ENCODE assay signal across 8 mouse cellular contexts in the genomic region with DNA sequence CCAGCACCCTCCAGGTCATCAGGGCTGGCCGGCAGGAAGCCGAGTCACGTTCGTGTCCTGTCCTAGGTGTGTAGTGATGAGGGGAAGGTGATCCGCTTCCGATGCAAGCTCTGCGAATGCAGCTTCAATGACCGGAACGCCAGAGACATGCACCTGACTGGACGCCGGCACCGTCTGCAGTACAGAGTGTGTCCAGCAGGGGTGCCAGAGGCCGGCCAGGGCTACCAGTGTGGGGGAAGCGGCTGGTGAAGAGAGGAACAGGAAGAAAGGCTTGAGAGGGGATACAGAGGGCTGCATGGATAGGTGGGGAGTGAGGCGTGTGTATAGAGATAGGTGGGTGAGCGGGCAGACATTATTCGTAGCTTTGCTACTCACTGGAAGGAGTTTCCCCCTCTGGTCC. TPM values are rescaled to one million over a fixed set of nuclear protein-coding genes. Genes with fewer than 3 reads are reported as not detected.
DNase-seq lines count a peak whose midpoint lies in the region; ATAC-seq and TF ChIP-seq lines count a peak whose summit lies in the region.

No protein-coding gene starts in this region.

- H3K4me1 ChIP-seq in heart, adult 2 months (ENCODE audit: control insufficient read depth, insufficient read depth, low read length), result no peaks in the 10 kb centered on the region
- peaks cover 7% of the 10 kb centered on the region; the same call in 1 of the 2 replicates for H3K4me1 ChIP-seq in liver, embryonic 15.5 days (replicated peaks)
- no peaks in the 10 kb centered on the region for H3K4me1 ChIP-seq in stomach, postnatal 0 days (replicated peaks; ENCODE audit: control insufficient read depth, insufficient read depth)

- peak; percentile 48 for DNase-seq in 3T3-L1 (ENCODE audit: low read depth, low spot score)
- peak; percentile 75 to 92 for DNase-seq in adrenal gland, adult (ENCODE audit: inconsistent age in 2 of 2, low spot score in 1 of 2)
- DNase-seq in embryo, embryonic 10 days (ENCODE audit: low spot score), result peak; percentile 75
- peak; percentile 68 to 86 for DNase-seq in heart, adult 2 months
- DNase-seq in kidney, adult 9 months, result peak; percentile 79
- DNase-seq in natural killer cell, adult 2 months (ENCODE audit: low spot score in 2 of 2), result peak; percentile 75 to 86
- peak; percentile 89 for DNase-seq in stomach, postnatal 0 days (ENCODE audit: low spot score)

- intact Hi-C loops in heart, adult 2 months (cut with DNase I), result no loop called here

- TF ChIP-seq EP300 in heart, adult 2 months (IDR thresholded peaks at IDR 0.05; ENCODE audit: insufficient read depth, low read depth, low read length), result 0 out of 2 replicates have a peak, but pooled peaks have one; percentile 50
- no peak for TF ChIP-seq EP300 in stomach, postnatal 0 days (optimal IDR thresholded peaks at IDR 0.05)

- H3K4me2 ChIP-seq in liver, embryonic 15.5 days, result no peak overlapping the region
- H3K4me2 ChIP-seq in stomach, postnatal 0 days (replicated peaks; ENCODE audit: low read depth), result no peak overlapping the region

- H3K79me2 ChIP-seq in heart, adult 2 months (replicated peaks; ENCODE audit: control insufficient read depth, insufficient read depth, low read length), result no peaks in the 10 kb centered on the region

- TF ChIP-seq CTCF in heart, adult 2 months (IDR thresholded peaks at IDR 0.05), result 0 out of 2 replicates have a peak, but pooled peaks have one; percentile 100
- TF ChIP-seq CTCF in stomach, postnatal 0 days (IDR thresholded peaks at IDR 0.05; ENCODE audit: low read depth), result peak; percentile 95

- H3K36me3 ChIP-seq in heart, adult 2 months (ENCODE audit: control insufficient read depth, insufficient read depth, low read length), result no peaks in the 10 kb centered on the region
- no peaks in the 10 kb centered on the region for H3K36me3 ChIP-seq in liver, embryonic 15.5 days (replicated peaks)
- H3K36me3 ChIP-seq in stomach, postnatal 0 days (ENCODE audit: control insufficient read depth, insufficient read depth, low read length), result no peaks in the 10 kb centered on the region

- no peak for TF ChIP-seq POLR2A in heart, adult 2 months (IDR thresholded peaks at IDR 0.05; ENCODE audit: insufficient read depth, low read depth, low read length)

- H3K9ac ChIP-seq in heart, adult 2 months (ENCODE audit: low read depth, low read length), result no peak overlapping the region
- H3K9ac ChIP-seq in liver, embryonic 15.5 days, result no peak overlapping the region
- no peak overlapping the region for H3K9ac ChIP-seq in stomach, postnatal 0 days (ENCODE audit: low read length)

- 0 out of 2 replicates have a peak, but pooled peaks have one; percentile 29 for ATAC-seq in liver, embryonic 15.5 days (ENCODE audit: insufficient read depth)
- peak; percentile 63 for ATAC-seq in stomach, postnatal 0 days (ENCODE audit: low FRiP score, low TSS enrichment)

- peaks cover 5% of the 10 kb centered on the region; the same call in 1 of the 2 replicates for H3K27me3 ChIP-seq in heart, adult 2 months (ENCODE audit: control insufficient read depth, insufficient read depth, low read length)
- peaks cover 57% of the 10 kb centered on the region for H3K27me3 ChIP-seq in liver, embryonic 15.5 days
- H3K27me3 ChIP-seq in stomach, postnatal 0 days (ENCODE audit: control insufficient read depth, insufficient read depth, low read length), result no peaks in the 10 kb centered on the region

- no peak overlapping the region for H3K4me3 ChIP-seq in heart, adult 2 months
- H3K4me3 ChIP-seq in liver, embryonic 15.5 days (replicated peaks), result no peak overlapping the region
- H3K4me3 ChIP-seq in stomach, postnatal 0 days (ENCODE audit: low read depth, low read length), result no peak overlapping the region

- H3K27ac ChIP-seq in heart, adult 2 months, result no peak overlapping the region
- H3K27ac ChIP-seq in liver, embryonic 15.5 days (replicated peaks), result no peak overlapping the region
- no peak overlapping the region for H3K27ac ChIP-seq in stomach, postnatal 0 days (replicated peaks)

- 10% methylated on average over 17 of the region's 17 CpGs for WGBS in heart, adult 2 months
- WGBS in liver, embryonic 15.5 days (ENCODE audit: insufficient replicate concordance), result 3% methylated on average over 17 of the region's 17 CpGs
- 9% methylated on average over 17 of the region's 17 CpGs for WGBS in stomach, postnatal 0 days

- no peaks in the 10 kb centered on the region for H3K9me3 ChIP-seq in liver, embryonic 15.5 days (replicated peaks)
- no peaks in the 10 kb centered on the region for H3K9me3 ChIP-seq in stomach, postnatal 0 days (ENCODE audit: control insufficient read depth, low read length)

RNA-seq across cellular contexts. Expression of a gene that starts 8.1 kb away (rescaled TPM):
- under 1 TPM; 0.48 to 0.86 TPM for total RNA-seq in heart, adult 2 months (2021)
- polyA plus RNA-seq in heart, adult 2 months (2012; rRNA removed), result 0.97 and 1.5 TPM in 2 replicates
- 1.9 and 2.1 TPM in 2 replicates for polyA plus RNA-seq in liver, embryonic 15.5 days (2015; fragmentation: Nextera tagmentation; extraction: Ambion mirVana)
- 1.0 and 1.6 TPM in 2 replicates for polyA plus RNA-seq in stomach, postnatal 0 days (2015; fragmentation: Nextera tagmentation; extraction: Ambion mirVana)

RNA-seq across cellular contexts. Expression of a gene that starts 11.6 kb away (rescaled TPM):
- 1 to 10 TPM; 1.8 to 2.0 TPM for total RNA-seq in heart, adult 2 months (2021)
- polyA plus RNA-seq in heart, adult 2 months (2012; rRNA removed), result 5.0 and 6.3 TPM in 2 replicates
- polyA plus RNA-seq in liver, embryonic 15.5 days (2015; fragmentation: Nextera tagmentation; extraction: Ambion mirVana), result 0.31 TPM in 2 replicates
- polyA plus RNA-seq in stomach, postnatal 0 days (2015; fragmentation: Nextera tagmentation; extraction: Ambion mirVana), result 2.1 and 3.2 TPM in 2 replicates

RNA-seq across cellular contexts. Expression of a gene that starts 14.0 kb away (rescaled TPM):
- under 1 TPM in 1 of 2 experiments, not detected in 1; 0.09 TPM for total RNA-seq in heart, adult 2 months (2021)
- polyA plus RNA-seq in heart, adult 2 months (2012; rRNA removed), result 0.14 and 0.20 TPM in 2 replicates
- polyA plus RNA-seq in liver, embryonic 15.5 days (2015; fragmentation: Nextera tagmentation; extraction: Ambion mirVana), result not detected in 2 replicates
- 0.64 and 0.91 TPM in 2 replicates for polyA plus RNA-seq in stomach, postnatal 0 days (2015; fragmentation: Nextera tagmentation; extraction: Ambion mirVana)

RNA-seq across cellular contexts. Expression of a gene that starts 22.1 kb away (rescaled TPM):
- total RNA-seq in heart, adult 2 months (2021), result 100 to 1,000 TPM in 1 of 2 experiments, 10 to 100 TPM in 1; 85.7 to 101 TPM
- polyA plus RNA-seq in heart, adult 2 months (2012; rRNA removed), result 66.7 and 93.2 TPM in 2 replicates
- 78.7 and 92.2 TPM in 2 replicates for polyA plus RNA-seq in liver, embryonic 15.5 days (2015; fragmentation: Nextera tagmentation; extraction: Ambion mirVana)
- 210 and 215 TPM in 2 replicates for polyA plus RNA-seq in stomach, postnatal 0 days (2015; fragmentation: Nextera tagmentation; extraction: Ambion mirVana)

RNA-seq across cellular contexts. Expression of a gene that starts 22.2 kb away (rescaled TPM):
- 100 to 1,000 TPM; 111 to 123 TPM for total RNA-seq in heart, adult 2 months (2021)
- polyA plus RNA-seq in heart, adult 2 months (2012; rRNA removed), result 151 TPM in 2 replicates
- polyA plus RNA-seq in liver, embryonic 15.5 days (2015; fragmentation: Nextera tagmentation; extraction: Ambion mirVana), result 24.0 and 27.3 TPM in 2 replicates
- polyA plus RNA-seq in stomach, postnatal 0 days (2015; fragmentation: Nextera tagmentation; extraction: Ambion mirVana), result 30.5 and 34.6 TPM in 2 replicates
